Mouse (Mus musculus) frontal cortex, postnatal 36 days (tissue): Measurements from ENCODE around the gene Caskin2.

ENCODE experiments used
- DNase-seq, 2 experiments: peaks; one replicate each; pipeline ENCODE4 v3.0.0; 2022; ENCODE audit warnings: low spot score in 2 of 2

The Caskin2 gene

DNA sequence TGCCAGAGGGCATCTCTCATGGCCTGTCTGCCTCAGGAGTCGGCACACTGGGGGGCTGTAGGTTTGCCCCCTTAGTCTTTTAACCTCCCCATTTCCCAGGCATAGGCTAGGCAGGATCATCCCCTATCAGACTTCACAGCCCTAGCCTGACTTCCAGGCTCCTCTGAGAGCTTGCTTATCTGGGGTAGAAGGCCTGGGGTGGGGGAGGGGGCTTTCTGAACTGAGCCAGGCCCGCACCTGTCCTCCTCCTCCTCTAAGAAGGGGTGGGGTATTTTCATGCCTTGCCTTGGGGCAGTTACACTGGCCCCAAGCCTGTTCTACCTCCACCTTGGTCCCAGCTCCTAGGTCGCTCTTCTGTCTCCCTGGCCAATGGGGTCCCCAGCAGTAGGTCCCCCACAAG lies 18.1 kb upstream of the Caskin2 start:
- DNase-seq = no peak

DNA sequence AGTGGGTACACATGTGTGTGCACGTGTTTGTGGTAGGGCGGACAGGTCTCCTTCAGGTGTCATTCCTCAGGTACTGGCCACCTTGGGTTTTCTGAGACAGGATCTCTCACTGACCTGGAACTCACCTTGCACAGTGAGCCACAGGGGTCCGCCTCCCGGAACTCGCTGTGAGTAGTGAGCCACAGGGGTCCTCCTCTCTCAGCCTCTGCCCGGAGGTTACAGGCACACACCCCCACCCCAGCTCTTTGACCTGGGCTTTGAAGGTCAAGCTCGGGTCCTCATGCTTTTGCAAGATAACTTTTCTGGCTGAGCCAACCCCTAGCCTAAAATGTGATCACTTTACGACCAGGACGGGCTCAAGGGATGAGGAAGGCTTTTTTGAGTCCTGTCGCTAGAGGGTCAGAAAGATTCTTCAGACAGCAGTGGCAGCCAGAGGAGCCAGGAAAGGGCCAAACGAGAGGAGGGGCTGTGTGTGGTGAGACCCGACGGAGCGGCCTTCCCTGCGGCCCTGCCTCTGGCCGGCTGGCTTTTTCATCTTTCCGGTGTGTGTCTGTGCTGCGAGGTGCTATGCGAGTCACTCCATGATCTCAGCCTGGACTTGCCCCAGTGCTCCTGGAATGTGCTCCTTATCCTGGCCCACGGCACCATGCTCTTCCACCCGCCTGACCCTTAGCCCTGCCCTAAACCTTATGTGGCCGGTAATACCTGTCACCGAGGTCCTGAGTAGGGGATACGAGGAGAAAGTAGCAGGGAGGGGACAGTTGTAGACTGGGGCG lies 17.3 kb upstream of the Caskin2 start:
- no peak for DNase-seq

DNA sequence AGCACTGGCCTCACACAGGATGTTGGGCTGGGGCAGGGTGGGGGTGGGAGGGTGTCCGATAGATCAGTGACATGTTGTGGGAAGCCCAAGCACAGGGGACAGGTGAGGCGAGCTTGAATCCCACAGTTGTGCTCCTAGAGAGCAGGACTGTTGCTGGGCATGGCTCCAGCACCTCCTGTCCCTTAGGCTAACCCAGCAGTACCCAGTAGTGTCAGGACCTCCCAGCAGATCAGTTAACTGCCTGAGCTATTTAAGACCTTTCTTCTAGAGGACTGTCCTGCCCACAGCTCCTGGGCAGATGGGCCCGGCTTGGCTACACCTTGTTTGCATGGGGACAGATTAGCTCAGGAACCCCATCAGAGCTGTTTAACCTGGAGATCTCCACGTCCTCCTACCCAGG lies 15.6 kb upstream of the Caskin2 start:
- DNase-seq = no peak

DNA sequence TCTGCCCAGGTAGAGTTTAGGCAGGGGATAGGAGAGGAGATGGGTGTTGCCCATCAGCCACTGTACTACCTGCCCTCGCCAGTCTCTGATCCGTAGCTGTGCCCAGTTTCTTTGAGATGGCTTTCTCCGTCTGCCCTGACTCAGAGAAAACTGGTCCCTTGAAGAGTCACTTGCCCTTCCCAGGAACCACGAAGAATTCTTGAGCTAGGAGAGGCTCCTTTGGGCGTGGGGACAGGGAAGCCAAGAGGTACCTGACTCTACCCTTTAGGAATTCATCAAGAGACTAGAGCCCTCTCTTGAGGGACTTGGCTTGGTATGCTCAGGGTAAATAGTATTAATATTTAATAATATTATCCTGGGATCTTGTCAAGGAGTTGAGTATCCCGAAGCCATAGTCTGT lies 14.2 kb upstream of the Caskin2 start:
- DNase-seq = no peak

- DNase-seq = no peak
Observed at GRCm38 (mm10) chr11:115826487-115826886, 13.0 kb upstream of the Caskin2 start.

GRCm38 (mm10) chr11:115824813-115825212 lies 11.4 kb upstream of the Caskin2 start:
- DNase-seq = no peak

GRCm38 (mm10) chr11:115823774-115824740 lies 10.6 kb upstream of the Caskin2 start, which contains the start of gene Llgl2:
Llgl2 (plus strand) TSS chr11:115824049.
- peak; percentile 51 to 53 for DNase-seq

DNA sequence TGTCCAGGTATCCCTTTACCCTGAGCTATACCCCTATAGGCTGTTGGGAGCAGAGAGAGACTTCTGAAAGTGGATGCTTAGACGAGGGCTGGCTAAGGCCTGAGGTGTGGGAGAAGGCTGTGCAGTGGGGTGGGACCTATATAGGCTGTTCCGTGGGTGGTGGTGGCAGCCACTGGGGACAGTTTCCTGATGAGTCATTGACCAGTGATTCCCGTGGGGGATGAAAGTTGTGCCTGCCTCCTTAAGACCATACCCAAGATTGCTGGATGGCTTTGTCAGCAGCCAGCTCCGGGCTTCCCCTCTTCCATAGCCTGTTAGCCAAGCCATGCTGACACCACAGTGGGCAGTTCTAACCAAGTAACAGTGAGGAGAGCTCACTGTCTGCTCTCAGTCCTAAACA lies 7.6 kb upstream of the Caskin2 start:
- no peak for DNase-seq

DNA sequence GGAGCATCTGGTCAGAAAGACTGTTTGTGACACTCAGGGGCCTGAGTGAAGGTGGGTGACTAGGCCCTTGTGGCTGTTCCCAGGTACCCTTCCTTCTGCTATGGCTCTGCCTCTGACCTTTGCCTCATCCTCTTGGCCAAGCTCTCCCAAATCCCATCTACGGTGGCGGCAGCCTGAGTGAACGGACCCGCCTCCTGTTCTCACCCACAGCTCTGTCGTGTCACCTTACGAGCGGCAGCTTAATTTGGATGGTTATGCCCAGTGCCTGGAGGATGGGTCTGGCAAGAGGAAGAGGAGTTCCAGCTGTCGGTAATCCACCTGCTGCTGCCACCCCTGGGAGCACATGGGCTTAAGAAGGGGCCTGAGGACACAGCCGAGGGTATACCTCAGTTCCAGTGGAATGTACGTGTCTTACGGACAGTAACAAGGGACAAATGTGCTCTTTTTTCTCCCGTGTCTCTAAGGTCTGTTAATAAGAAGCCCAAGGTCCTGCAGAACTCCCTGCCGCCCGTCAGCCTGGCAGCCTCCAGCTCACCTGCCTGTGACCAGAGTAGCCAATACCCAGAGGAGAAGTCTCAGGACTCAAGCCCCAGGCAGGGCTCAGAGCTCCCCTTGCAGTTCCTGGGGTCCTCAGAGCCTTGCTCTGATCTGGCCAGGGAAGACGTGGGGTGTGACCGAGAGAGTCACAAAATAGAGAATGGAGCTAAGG lies 6.6 kb upstream of the Caskin2 start:
- no peak for DNase-seq

DNA sequence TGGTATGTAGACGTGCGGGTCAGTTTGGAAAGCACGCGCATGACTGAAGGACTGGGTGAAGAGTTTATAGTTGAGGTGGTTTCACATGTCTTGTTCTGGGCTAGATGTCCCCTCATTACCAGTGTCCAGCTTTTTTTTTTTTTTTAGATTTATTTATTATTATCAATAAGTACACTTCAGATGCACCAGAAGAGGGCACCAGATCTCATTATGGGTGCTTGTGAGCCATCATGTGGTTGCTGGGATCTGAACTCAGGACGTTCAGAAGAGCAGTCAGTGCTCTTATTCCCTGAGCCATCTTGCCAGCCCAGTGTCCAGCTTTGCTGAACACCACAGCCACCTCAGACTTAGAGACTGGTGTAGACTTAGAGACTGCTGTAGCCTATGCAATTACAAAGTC lies 3.9 kb upstream of the Caskin2 start:
- DNase-seq = no peak

- DNase-seq = peak; percentile 84 to 88
Observed at GRCm38 (mm10) chr11:115814605-115815450, 1.4 kb upstream of the Caskin2 start, which contains the start of gene Tsen54. Tsen54 (plus strand) TSS chr11:115814724.

- DNase-seq = no peak
Observed at GRCm38 (mm10) chr11:115812533-115813420, 662 bp downstream of the Caskin2 start.

GRCm38 (mm10) chr11:115812095-115812494 lies 1.3 kb downstream of the Caskin2 start:
- DNase-seq = no peak

GRCm38 (mm10) chr11:115811381-115812093 lies 1.9 kb downstream of the Caskin2 start:
- no peak for DNase-seq

DNA sequence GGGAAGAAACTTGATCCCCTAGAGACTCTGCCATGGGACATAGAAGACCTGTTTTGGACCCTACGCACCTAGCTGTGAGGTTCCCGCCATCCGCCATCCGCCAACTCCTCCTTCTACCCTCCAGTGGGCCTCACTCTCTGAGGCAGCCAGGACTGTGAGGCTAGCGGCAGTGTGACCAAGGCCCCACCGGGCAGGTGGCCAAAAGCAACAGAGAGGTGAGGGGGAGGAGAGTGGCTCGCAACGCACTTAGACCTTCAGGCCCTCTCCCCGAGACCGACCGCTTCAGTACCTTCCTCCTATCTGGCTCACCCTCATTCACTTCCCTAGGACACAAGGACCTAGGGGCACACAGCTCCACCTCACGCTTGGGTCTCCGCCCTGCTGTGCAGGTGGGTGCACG lies 3.1 kb downstream of the Caskin2 start:
- DNase-seq = no peak

DNA sequence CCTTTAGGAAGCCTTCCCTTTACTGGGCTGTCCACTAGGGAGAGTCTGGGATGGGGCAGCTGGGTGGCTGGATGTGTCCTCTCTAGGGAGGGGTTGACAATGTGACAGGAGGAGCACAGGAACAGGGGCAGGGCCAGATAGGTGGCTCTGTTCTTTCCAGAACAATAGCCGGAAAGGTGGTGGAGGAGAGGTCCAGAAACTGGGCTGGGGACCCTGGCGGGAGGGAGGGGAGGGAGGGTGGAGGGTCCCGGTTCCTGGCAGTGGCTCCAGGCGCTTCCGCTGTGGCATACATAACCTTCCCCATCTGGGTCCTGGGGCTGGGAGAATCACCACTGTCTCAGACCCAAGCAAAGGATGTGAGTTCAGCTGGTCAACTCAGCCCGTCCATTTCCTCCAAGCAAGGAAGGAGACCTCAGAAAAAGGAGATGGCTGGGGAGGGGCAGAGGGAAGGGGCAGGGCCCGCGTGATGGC lies 4.1 kb downstream of the Caskin2 start:
- no peak for DNase-seq

DNA sequence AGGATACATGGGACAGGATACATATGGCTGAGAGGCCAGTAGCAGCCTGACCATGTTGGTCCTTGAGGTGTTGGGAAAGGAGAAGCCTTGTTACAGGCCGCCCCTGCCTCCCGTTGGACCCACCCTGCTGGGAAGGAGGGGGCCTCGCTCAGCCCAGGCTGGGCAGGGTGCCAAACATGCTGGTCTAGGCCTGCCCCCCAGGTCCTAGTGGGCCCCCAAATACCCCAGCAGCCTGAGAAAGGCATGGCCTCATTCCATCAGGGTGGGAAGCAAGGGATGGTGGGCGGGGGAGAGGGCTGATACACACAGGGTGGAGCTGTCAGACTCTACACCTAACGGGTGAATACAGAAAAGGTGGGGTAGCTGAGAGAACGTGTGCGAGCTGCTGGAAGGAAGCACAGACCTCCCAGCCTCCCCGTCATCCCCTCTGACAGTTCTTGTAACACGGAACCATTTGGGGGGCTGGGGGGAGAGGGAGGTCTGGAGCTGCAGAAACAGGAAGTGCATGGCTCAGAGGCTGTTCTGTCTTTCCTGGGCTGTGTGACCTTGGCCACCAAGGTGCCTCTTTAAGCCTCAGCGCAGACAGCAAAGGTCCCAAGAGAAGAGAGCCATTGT lies 4.6 kb downstream of the Caskin2 start:
- DNase-seq = no peak

- DNase-seq = no peak
Observed at GRCm38 (mm10) chr11:115807971-115808370, 5.5 kb downstream of the Caskin2 start.

GRCm38 (mm10) chr11:115807306-115807705 lies 6.1 kb downstream of the Caskin2 start:
- no peak for DNase-seq
